Mouse (Mus musculus) megakaryocyte, embryonic 14.5 days (primary cell): ENCODE results near the gene Ctdspl. TPM values are rescaled to one million over a fixed set of nuclear protein-coding genes. Genes with fewer than 3 reads are reported as not detected.

Experiments used
- H3K27me3 ChIP-seq: replicated peaks from 2 replicates; pipeline ENCODE3; 2012; ENCODE audit warnings: inconsistent platforms
- H3K36me3 ChIP-seq: replicated peaks from 2 replicates; pipeline ENCODE3; 2012; ENCODE audit warnings: low read length, inconsistent platforms, mixed read lengths
- H3K4me1 ChIP-seq: 2 replicates; pipeline ENCODE4 v1.6.1; 2012; ENCODE audit warnings: inconsistent platforms
- H3K4me3 ChIP-seq: replicated peaks from 2 replicates; pipeline ENCODE3; 2012; ENCODE audit warnings: moderate library complexity, mild to moderate bottlenecking, inconsistent platforms
- H3K9me3 ChIP-seq: 2 replicates; pipeline ENCODE4 v1.6.1; 2012; ENCODE audit warnings: inconsistent platforms
- FLI1 ChIP-seq: IDR thresholded peaks from 2 replicates; pipeline ENCODE4 v1.6.1; 2012; ENCODE audit warnings: low read length, inconsistent platforms, mixed read lengths
- GATA1 ChIP-seq: IDR thresholded peaks from 3 replicates; pipeline ENCODE4 v1.6.1; 2012; ENCODE audit warnings: mixed read lengths, low read length, inconsistent platforms, borderline replicate concordance
- polyA plus RNA-seq: library from polyadenylated mRNA; stranded (reverse); fragments of >175 nt; gene quantifications from 2 replicates; pipeline ENCODE4 v1.2.3, GENCODE M21; 2012; ENCODE audit warnings: low replicate concordance; ENCODE audit not compliant: insufficient read depth

The Ctdspl gene
- polyA plus RNA-seq, 1 experiment = 4.2 TPM

- Histone ChIP-seq H3K4me1 (peaks cover 29% of the 10 kb centered on the region), H3K4me3 (no peak overlapping the region), H3K27me3 (peaks cover 87% of the 10 kb centered on the region), H3K36me3 (no peaks in the 10 kb centered on the region), H3K9me3 (no peaks in the 10 kb centered on the region)
- TF ChIP-seq GATA1 = no peak
- TF ChIP-seq FLI1 = no peak
Measured at GRCm38 (mm10) chr9:119086451-119086850, 160.2 kb downstream of the Ctdspl start.

GRCm38 (mm10) chr9:119087309-119087708 is 161.1 kb downstream of the Ctdspl start:
- no peaks in the 10 kb centered on the region for H3K9me3 ChIP-seq
- H3K27me3 ChIP-seq = peaks cover 87% of the 10 kb centered on the region
- peaks cover 29% of the 10 kb centered on the region for H3K4me1 ChIP-seq
- no peaks in the 10 kb centered on the region for H3K36me3 ChIP-seq
- H3K4me3 ChIP-seq = no peak overlapping the region
- TF ChIP-seq FLI1 (no peak), GATA1 (no peak)

GRCm38 (mm10) chr9:119088148-119088801 is 162.0 kb downstream of the Ctdspl start:
- Histone ChIP-seq H3K9me3 (no peaks in the 10 kb centered on the region), H3K27me3 (peaks cover 90% of the 10 kb centered on the region), H3K36me3 (no peaks in the 10 kb centered on the region), H3K4me1 (peaks cover 35% of the 10 kb centered on the region), H3K4me3 (peak overlapping the region; percentile 90)
- TF ChIP-seq FLI1 (no peak), GATA1 (no peak)

GRCm38 (mm10) chr9:119089437-119089836 is 163.2 kb downstream of the Ctdspl start:
- TF ChIP-seq GATA1 (no peak), FLI1 (no peak)
- Histone ChIP-seq H3K27me3 (peaks cover 96% of the 10 kb centered on the region), H3K36me3 (no peaks in the 10 kb centered on the region), H3K4me1 (peaks cover 39% of the 10 kb centered on the region), H3K9me3 (no peaks in the 10 kb centered on the region), H3K4me3 (no peak overlapping the region)

- peaks cover 29% of the 10 kb centered on the region for H3K4me1 ChIP-seq
- H3K36me3 ChIP-seq = no peaks in the 10 kb centered on the region
- H3K9me3 ChIP-seq = no peaks in the 10 kb centered on the region
- no peak overlapping the region for H3K4me3 ChIP-seq
- H3K27me3 ChIP-seq = peaks cover 96% of the 10 kb centered on the region
- no peak for TF ChIP-seq GATA1
- no peak for TF ChIP-seq FLI1
Measured at GRCm38 (mm10) chr9:119090462-119090861, 164.2 kb downstream of the Ctdspl start.

- H3K4me1 ChIP-seq = peaks cover 29% of the 10 kb centered on the region
- H3K4me3 ChIP-seq = no peak overlapping the region
- TF ChIP-seq FLI1 = no peak
- TF ChIP-seq GATA1 = no peak
- H3K27me3 ChIP-seq = peaks cover 93% of the 10 kb centered on the region
- H3K36me3 ChIP-seq = no peaks in the 10 kb centered on the region
- no peaks in the 10 kb centered on the region for H3K9me3 ChIP-seq
Measured at GRCm38 (mm10) chr9:119091581-119092310, 165.5 kb downstream of the Ctdspl start.

- TF ChIP-seq GATA1 = no peak
- no peak for TF ChIP-seq FLI1
- Histone ChIP-seq H3K9me3 (no peaks in the 10 kb centered on the region), H3K36me3 (no peaks in the 10 kb centered on the region), H3K4me1 (peaks cover 20% of the 10 kb centered on the region), H3K4me3 (peak overlapping the region; percentile 28), H3K27me3 (peaks cover 89% of the 10 kb centered on the region)
Measured at GRCm38 (mm10) chr9:119092473-119093418, 166.5 kb downstream of the Ctdspl start.

Other genes starting within 250 kb of the Ctdspl start
- 0.19 TPM in 1 of 2 replicates, not detected in the other for gene Vill, start 126.3 kb downstream of the Ctdspl start, polyA plus RNA-seq
- 1.5 TPM in 1 of 2 replicates, not detected in the other for gene Plcd1, start 167.0 kb downstream of the Ctdspl start, polyA plus RNA-seq
- not detected in 2 replicates for gene Dlec1, start 176.0 kb downstream of the Ctdspl start, polyA plus RNA-seq
- gene Acaa1b, start 230.6 kb downstream of the Ctdspl start, polyA plus RNA-seq = 1.5 TPM in 1 of 2 replicates, not detected in the other
- gene Gm47289, start 232.7 kb downstream of the Ctdspl start, polyA plus RNA-seq = not detected in 2 replicates